Mouse (Mus musculus) neural tube, embryonic 15.5 days (tissue): ENCODE results near the gene Tmem242. TPM values are rescaled to one million over a fixed set of nuclear protein-coding genes. Genes with fewer than 3 reads are reported as not detected.

ENCODE experiments used
- ATAC-seq: fragments of 200-750 bp; cut with Nextera tagmentation; 2 replicates; pipeline ENCODE4 v1.8.0; 2017; ENCODE audit warnings: mild to moderate bottlenecking, moderate TSS enrichment, moderate library complexity; ENCODE audit not compliant: low FRiP score
- H3K27ac ChIP-seq: fragments of 300-500 bp; sonication (generic); replicated peaks from 2 replicates; pipeline ENCODE4 v1.5.1; 2015; ENCODE audit warnings: mild to moderate bottlenecking, inconsistent platforms
- H3K27me3 ChIP-seq: fragments of 300-500 bp; sonication (generic); replicated peaks from 2 replicates; pipeline ENCODE4 v1.6.1; 2015; ENCODE audit warnings: inconsistent platforms
- H3K36me3 ChIP-seq: fragments of 300-500 bp; sonication (generic); 2 replicates; pipeline ENCODE4 v1.6.1; 2015; ENCODE audit warnings: inconsistent platforms
- H3K4me1 ChIP-seq: fragments of 300-500 bp; sonication (generic); 2 replicates; pipeline ENCODE4 v1.6.1; 2015; ENCODE audit warnings: inconsistent platforms
- H3K4me2 ChIP-seq: fragments of 300-500 bp; sonication (generic); 2 replicates; pipeline ENCODE4 v1.6.1; 2015; ENCODE audit warnings: inconsistent platforms, mild to moderate bottlenecking, moderate library complexity
- H3K4me3 ChIP-seq: fragments of 300-500 bp; sonication (generic); replicated peaks from 2 replicates; pipeline ENCODE4 v1.5.1; 2015; ENCODE audit warnings: mild to moderate bottlenecking, inconsistent platforms
- H3K9ac ChIP-seq: fragments of 300-500 bp; sonication (generic); replicated peaks from 2 replicates; pipeline ENCODE4 v1.6.1; 2015; ENCODE audit warnings: mild to moderate bottlenecking, inconsistent platforms
- H3K9me3 ChIP-seq: fragments of 300-500 bp; sonication (generic); replicated peaks from 2 replicates; pipeline ENCODE4 v1.6.1; 2016; ENCODE audit warnings: inconsistent platforms
- WGBS: fragments of 180-500 bp; shearing (Covaris S2); methylation state at CpG from one replicate; pipeline ENCODE4 v1.1.7; 2015; ENCODE audit warnings: mixed read lengths; 5-methylcytosine and 5-hydroxymethylcytosine counted together
- polyA plus RNA-seq: library from polyadenylated mRNA; unstranded; fragments of >200 nt; fragmentation: Nextera tagmentation; extraction: Ambion mirVana; gene quantifications from 2 replicates; pipeline ENCODE4 v1.2.1, GENCODE M21; 2015

Gene Tmem242
- 112 and 114 TPM in 2 replicates for polyA plus RNA-seq

DNA sequence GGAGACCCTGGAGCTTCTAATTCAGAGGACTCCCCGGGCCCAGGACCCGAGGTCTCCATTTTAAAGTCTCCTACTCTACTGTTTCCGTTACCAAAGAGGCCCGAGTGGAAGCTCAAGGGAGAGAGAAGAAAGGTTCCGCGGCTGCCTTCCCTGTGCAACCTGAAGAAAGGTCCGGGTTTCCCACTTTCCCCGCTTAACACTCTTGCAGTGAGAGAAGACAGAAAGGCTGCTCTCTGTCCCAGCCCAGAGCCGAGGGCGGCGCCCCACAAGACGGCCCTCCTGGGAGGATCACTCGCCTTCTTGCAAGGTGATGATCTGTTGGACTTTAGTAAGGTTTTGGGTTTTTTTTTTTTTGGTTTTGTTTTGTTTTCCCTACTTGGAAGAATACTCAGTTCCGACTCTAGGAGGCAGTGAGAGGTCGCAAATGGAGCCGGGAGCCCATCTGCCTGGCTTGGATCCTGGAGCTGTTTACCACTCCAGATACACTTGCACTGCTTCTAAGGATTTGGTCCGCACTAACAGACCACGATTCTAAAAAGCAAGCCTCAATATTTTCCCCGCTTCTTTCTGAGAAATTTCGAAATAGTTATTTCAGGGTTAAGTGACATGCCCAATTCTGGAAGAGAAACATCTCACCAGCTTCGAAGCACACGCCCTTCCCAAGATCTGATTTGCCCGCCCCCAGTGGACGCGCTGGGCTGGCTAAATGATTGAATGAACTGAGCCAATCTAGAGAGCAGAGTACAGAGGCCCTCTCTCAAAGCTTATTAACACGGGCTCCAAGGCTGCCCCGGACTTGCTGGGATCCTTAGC is at the start of gene Tmem242:
TSS of gene Tmem242 (minus strand) at position 101 of the 813 bp plus-strand sequence.
- Histone ChIP-seq H3K27me3 (no peaks in the 10 kb centered on the region), H3K36me3 (no peaks in the 10 kb centered on the region), H3K4me3 (peak within 1 kb of the TSS; percentile 69), H3K9ac (peak within 1 kb of the TSS; percentile 73), H3K9me3 (no peaks in the 10 kb centered on the region), H3K4me1 (peaks cover 28% of the 10 kb centered on the region), H3K27ac (peak within 1 kb of the TSS; percentile 87), H3K4me2 (peak within 1 kb of the TSS; percentile 81)
- WGBS = under 1% methylated on average over 27 of the region's 27 CpGs
- ATAC-seq = peak; percentile 95

- Histone ChIP-seq H3K36me3 (no peaks in the 10 kb centered on the region), H3K9me3 (no peaks in the 10 kb centered on the region), H3K4me3 (no peak overlapping the region), H3K27ac (no peak overlapping the region), H3K27me3 (no peaks in the 10 kb centered on the region), H3K4me2 (no peak overlapping the region), H3K9ac (no peak overlapping the region), H3K4me1 (peaks cover 13% of the 10 kb centered on the region)
- ATAC-seq = no peak
- 58% methylated on average over 9 of the region's 9 CpGs for whole genome bisulfite sequencing
These were observed 48.1 kb upstream of the Tmem242 start for GRCm38 (mm10) chr17:5488156-5488555.

GRCm38 (mm10) chr17:5484663-5485062 is 44.6 kb upstream of the Tmem242 start:
- no peaks in the 10 kb centered on the region for H3K36me3 ChIP-seq
- H3K9me3 ChIP-seq = no peaks in the 10 kb centered on the region
- H3K4me2 ChIP-seq = no peak overlapping the region
- H3K4me3 ChIP-seq = no peak overlapping the region
- no peak for ATAC-seq
- 90% methylated on average over 1 of the region's 1 CpGs for WGBS
- H3K27me3 ChIP-seq = no peaks in the 10 kb centered on the region
- no peak overlapping the region for H3K27ac ChIP-seq
- no peak overlapping the region for H3K9ac ChIP-seq
- H3K4me1 ChIP-seq = no peaks in the 10 kb centered on the region

DNA sequence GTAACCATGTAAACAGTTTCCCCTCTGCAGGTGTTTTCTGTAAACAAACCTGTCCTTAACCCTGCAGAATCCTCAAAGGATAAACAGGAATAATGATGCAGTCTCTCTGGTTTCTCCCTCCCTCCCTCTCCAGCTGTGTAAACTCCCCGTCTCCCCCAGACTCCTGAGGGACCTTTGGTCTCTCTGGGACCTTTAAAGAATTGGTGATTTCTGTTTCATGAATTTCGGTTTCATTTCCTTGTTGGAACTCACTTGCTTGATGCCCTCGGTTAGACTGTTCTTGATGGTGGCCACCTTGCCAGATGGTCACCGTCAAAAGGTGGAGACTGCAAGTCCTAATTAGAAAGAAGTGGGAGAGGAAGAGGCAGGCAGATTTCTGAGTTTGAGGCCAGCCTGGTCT is 43.4 kb upstream of the Tmem242 start:
- H3K36me3 ChIP-seq = no peaks in the 10 kb centered on the region
- H3K27ac ChIP-seq = no peak overlapping the region
- no peak overlapping the region for H3K9ac ChIP-seq
- H3K27me3 ChIP-seq = no peaks in the 10 kb centered on the region
- no peak overlapping the region for H3K4me2 ChIP-seq
- no peaks in the 10 kb centered on the region for H3K9me3 ChIP-seq
- ATAC-seq = no peak
- H3K4me1 ChIP-seq = no peaks in the 10 kb centered on the region
- WGBS = 69% methylated on average over 4 of the region's 4 CpGs
- H3K4me3 ChIP-seq = no peak overlapping the region

DNA sequence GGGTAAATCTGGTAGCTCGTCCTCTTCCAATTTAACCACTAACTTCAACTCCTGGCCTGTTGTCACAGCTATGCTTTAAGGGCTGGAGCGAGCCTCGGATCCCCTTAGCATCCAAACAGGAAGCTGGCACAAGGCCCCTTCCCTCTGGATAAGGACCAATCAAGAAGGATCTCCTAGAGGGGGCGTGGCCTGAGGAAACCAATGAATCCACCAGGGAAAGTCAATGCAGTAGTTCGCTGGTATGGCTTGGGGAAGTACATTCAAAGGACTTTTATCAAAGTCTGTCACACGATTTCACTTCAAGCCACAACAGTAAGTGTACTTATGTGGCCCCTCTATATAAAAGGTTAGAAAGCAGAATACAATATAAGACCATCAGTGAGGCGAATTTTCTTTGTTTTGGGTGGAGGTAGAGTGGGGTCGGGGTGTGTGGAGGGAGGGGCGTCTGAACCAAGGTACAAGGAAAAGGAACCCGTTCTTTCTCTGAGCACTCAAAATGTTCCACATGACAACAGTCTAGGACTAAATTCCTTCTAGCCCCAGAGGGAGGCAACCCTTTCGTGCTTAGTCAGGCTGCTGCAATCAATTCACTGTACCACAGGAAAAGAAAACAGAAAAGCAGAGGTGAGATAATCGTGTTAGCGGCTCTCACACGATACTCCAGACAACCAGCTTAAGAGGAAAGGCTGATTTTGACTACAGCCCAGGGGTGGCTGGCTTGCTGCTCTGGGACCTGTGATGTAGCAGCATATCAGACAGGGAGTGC is 36.1 kb upstream of the Tmem242 start:
- ATAC-seq = no peak
- Histone ChIP-seq H3K27me3 (no peaks in the 10 kb centered on the region), H3K27ac (no peak overlapping the region), H3K4me3 (no peak overlapping the region), H3K4me2 (no peak overlapping the region), H3K36me3 (no peaks in the 10 kb centered on the region), H3K4me1 (no peaks in the 10 kb centered on the region), H3K9ac (no peak overlapping the region), H3K9me3 (no peaks in the 10 kb centered on the region)
- 67% methylated on average over 14 of the region's 14 CpGs for WGBS

DNA sequence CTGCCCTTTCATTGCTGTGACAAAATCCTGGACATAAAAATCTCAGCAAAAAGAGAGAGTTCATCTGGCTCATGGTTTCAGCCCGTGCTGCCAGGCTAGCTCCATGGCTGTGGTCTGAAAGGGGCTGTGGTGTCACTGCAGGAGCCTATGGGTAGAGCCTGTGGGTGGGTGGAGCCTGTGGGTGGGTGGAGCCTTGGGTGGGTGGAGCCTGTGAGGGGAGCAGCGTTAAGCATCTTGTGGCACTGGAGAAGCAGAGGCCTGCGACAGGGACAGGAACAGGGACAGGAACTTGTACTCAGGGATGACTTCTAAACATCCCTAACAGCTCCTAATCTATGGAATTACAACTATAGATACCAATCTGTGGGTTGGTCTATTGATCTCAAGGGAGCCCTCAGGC is 32.2 kb upstream of the Tmem242 start:
- WGBS = 47% methylated on average over 3 of the region's 3 CpGs
- Histone ChIP-seq H3K4me2 (no peak overlapping the region), H3K4me3 (no peak overlapping the region), H3K9ac (no peak overlapping the region), H3K9me3 (no peaks in the 10 kb centered on the region), H3K27ac (no peak overlapping the region), H3K27me3 (no peaks in the 10 kb centered on the region), H3K4me1 (no peaks in the 10 kb centered on the region), H3K36me3 (no peaks in the 10 kb centered on the region)
- ATAC-seq = no peak

DNA sequence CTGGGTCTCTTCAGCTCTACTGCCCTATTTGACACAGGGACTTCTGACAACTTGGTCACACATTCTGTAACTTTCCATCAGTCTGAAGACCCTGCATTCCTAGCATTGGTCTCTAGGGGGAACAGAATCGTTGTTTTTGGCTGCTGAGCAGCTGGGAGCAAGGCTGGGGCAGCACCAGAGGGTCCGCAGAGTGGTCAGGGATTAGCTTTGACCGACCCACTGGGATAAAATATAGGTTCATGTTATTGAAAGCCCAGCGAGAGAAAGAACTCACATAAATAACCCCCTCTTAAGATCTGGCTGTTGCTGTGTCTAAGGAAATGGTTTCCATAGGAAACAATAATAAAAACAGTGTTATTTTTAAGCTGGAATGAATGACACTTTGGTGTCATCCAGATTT is 27.1 kb upstream of the Tmem242 start:
- H3K4me3 ChIP-seq = no peak overlapping the region
- H3K27ac ChIP-seq = no peak overlapping the region
- H3K4me1 ChIP-seq = no peaks in the 10 kb centered on the region
- no peaks in the 10 kb centered on the region for H3K27me3 ChIP-seq
- no peaks in the 10 kb centered on the region for H3K36me3 ChIP-seq
- no peaks in the 10 kb centered on the region for H3K9me3 ChIP-seq
- no peak overlapping the region for H3K9ac ChIP-seq
- WGBS = 50% methylated on average over 4 of the region's 4 CpGs
- H3K4me2 ChIP-seq = no peak overlapping the region
- no peak for ATAC-seq

GRCm38 (mm10) chr17:5466736-5467135 is 26.7 kb upstream of the Tmem242 start:
- no peak overlapping the region for H3K4me2 ChIP-seq
- no peak for ATAC-seq
- H3K27ac ChIP-seq = no peak overlapping the region
- WGBS = 90% methylated on average over 8 of the region's 8 CpGs
- no peak overlapping the region for H3K4me3 ChIP-seq
- H3K36me3 ChIP-seq = no peaks in the 10 kb centered on the region
- H3K9ac ChIP-seq = no peak overlapping the region
- no peaks in the 10 kb centered on the region for H3K9me3 ChIP-seq
- no peaks in the 10 kb centered on the region for H3K27me3 ChIP-seq
- no peaks in the 10 kb centered on the region for H3K4me1 ChIP-seq

DNA sequence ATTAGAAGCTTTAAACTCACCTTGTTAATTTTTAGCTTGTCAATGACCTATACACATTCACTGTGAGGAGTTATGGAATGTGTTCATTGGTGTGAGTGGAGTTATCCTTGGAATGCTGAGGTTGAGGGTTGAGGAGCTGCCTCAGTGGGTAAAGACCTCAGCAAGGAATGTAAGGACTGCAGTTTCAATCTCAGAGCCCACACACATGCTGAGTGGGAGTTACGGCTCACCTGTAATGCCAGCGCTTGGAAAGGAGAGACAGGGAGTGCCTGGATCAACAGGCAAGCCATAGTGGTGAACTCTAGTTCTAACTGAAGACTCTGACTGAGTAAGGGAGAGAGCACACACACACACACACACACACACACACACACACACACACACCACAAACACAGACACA is 23.9 kb upstream of the Tmem242 start:
- no peaks in the 10 kb centered on the region for H3K4me1 ChIP-seq
- H3K9me3 ChIP-seq = no peaks in the 10 kb centered on the region
- H3K4me3 ChIP-seq = no peak overlapping the region
- no peak overlapping the region for H3K4me2 ChIP-seq
- 96% methylated on average over 2 of the region's 2 CpGs for WGBS
- no peaks in the 10 kb centered on the region for H3K27me3 ChIP-seq
- no peak overlapping the region for H3K9ac ChIP-seq
- ATAC-seq = no peak
- H3K36me3 ChIP-seq = no peaks in the 10 kb centered on the region
- no peak overlapping the region for H3K27ac ChIP-seq

DNA sequence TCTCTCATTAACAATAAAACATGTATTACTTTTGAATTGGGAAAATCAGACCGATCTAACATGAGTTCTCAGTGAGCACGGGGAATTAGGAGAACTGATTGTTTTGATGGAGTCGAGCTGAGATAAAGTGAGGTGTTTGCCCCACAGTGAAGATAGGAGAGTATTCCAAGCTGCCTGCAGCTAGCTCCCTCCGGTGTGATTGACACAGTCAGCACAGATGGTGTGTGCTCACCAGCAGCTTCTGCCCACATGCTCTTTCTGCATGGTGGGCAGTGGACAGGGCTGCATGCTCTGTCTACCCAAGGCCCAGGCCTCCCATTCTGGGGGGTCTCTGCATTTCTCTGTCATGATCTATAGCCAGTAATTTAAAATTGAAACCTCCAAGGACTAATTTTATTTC is 13.6 kb upstream of the Tmem242 start:
- Histone ChIP-seq H3K27me3 (no peaks in the 10 kb centered on the region), H3K4me1 (no peaks in the 10 kb centered on the region), H3K4me3 (no peak overlapping the region), H3K27ac (no peak overlapping the region), H3K4me2 (no peak overlapping the region), H3K36me3 (no peaks in the 10 kb centered on the region), H3K9me3 (no peaks in the 10 kb centered on the region), H3K9ac (no peak overlapping the region)
- ATAC-seq = no peak
- WGBS = 71% methylated on average over 4 of the region's 4 CpGs

GRCm38 (mm10) chr17:5443751-5444150 is 3.7 kb upstream of the Tmem242 start:
- Histone ChIP-seq H3K4me1 (peaks cover 16% of the 10 kb centered on the region), H3K9me3 (no peaks in the 10 kb centered on the region), H3K9ac (no peak overlapping the region), H3K27me3 (peaks cover 4% of the 10 kb centered on the region), H3K27ac (no peak overlapping the region), H3K4me2 (no peak overlapping the region), H3K4me3 (no peak overlapping the region), H3K36me3 (no peaks in the 10 kb centered on the region)
- WGBS = 64% methylated on average over 5 of the region's 5 CpGs
- no peak for ATAC-seq

GRCm38 (mm10) chr17:5443260-5443659 is 3.2 kb upstream of the Tmem242 start:
- 83% methylated on average over 3 of the region's 3 CpGs for WGBS
- H3K4me3 ChIP-seq = no peak overlapping the region
- no peak overlapping the region for H3K9ac ChIP-seq
- H3K27ac ChIP-seq = no peak overlapping the region
- H3K4me1 ChIP-seq = peaks cover 19% of the 10 kb centered on the region
- no peak overlapping the region for H3K4me2 ChIP-seq
- no peak for ATAC-seq
- peaks cover 4% of the 10 kb centered on the region for H3K27me3 ChIP-seq
- no peaks in the 10 kb centered on the region for H3K9me3 ChIP-seq
- H3K36me3 ChIP-seq = no peaks in the 10 kb centered on the region
